Mouse (Mus musculus): ENCODE results near the gene Cd80.
"Not testable (repeated sequence)": the region's sequence is repeated elsewhere in the genome, so short reads cannot be mapped to it uniquely, and the experiment has no call there.

Cd80 gene

GRCm38 (mm10) chr16:38443721-38444464 is 11.5 kb upstream of the Cd80 start:
- H3K36me3 ChIP-seq (ENCODE audit: insufficient read depth, low read length) = peaks cover 64% of the 10 kb centered on the region
- H3K9me3 ChIP-seq (ENCODE audit: low read length) = peaks cover 45% of the 10 kb centered on the region
- peaks cover 80% of the 10 kb centered on the region for H3K4me1 ChIP-seq (replicated peaks; ENCODE audit: low read depth, low read length)
- TF ChIP-seq POU5F1 (IDR thresholded peaks at IDR 0.05; ENCODE audit: borderline replicate concordance, low read length) (no peak), NANOG (IDR thresholded peaks at IDR 0.05; ENCODE audit: borderline replicate concordance, low read length) (peak; percentile 67; the same call in 1 of the 2 replicates)
- H3K27me3 ChIP-seq (ENCODE audit: insufficient read depth, low read length) = no peaks in the 10 kb centered on the region
- H3K4me3 ChIP-seq (replicated peaks; ENCODE audit: low read length) = peak overlapping the region; percentile 80

GRCm38 (mm10) chr16:38445046-38445445 is 10.3 kb upstream of the Cd80 start:
- peak overlapping the region; percentile 80 for H3K4me3 ChIP-seq (replicated peaks; ENCODE audit: low read length)
- 0 out of 2 replicates have a peak, but pooled peaks have one; percentile 31 for TF ChIP-seq POU5F1 (IDR thresholded peaks at IDR 0.05; ENCODE audit: borderline replicate concordance, low read length)
- no peak for TF ChIP-seq CTCF (conservative IDR thresholded peaks at IDR 0.05; ENCODE audit: low read length)
- TF ChIP-seq NANOG (IDR thresholded peaks at IDR 0.05; ENCODE audit: borderline replicate concordance, low read length) = no peak
- peaks cover 90% of the 10 kb centered on the region for H3K4me1 ChIP-seq (replicated peaks; ENCODE audit: low read depth, low read length)
- peaks cover 75% of the 10 kb centered on the region for H3K36me3 ChIP-seq (ENCODE audit: insufficient read depth, low read length)
- peaks cover 45% of the 10 kb centered on the region for H3K9me3 ChIP-seq (ENCODE audit: low read length)
- H3K27me3 ChIP-seq (ENCODE audit: insufficient read depth, low read length) = no peaks in the 10 kb centered on the region

- Histone ChIP-seq H3K36me3 (ENCODE audit: insufficient read depth, low read length) (peaks cover 80% of the 10 kb centered on the region), H3K9me3 (ENCODE audit: low read length) (peaks cover 45% of the 10 kb centered on the region), H3K4me3 (replicated peaks; ENCODE audit: low read length) (peak overlapping the region; percentile 80), H3K4me1 (replicated peaks; ENCODE audit: low read depth, low read length) (peaks cover 90% of the 10 kb centered on the region), H3K27me3 (ENCODE audit: insufficient read depth, low read length) (no peaks in the 10 kb centered on the region)
- TF ChIP-seq NANOG (IDR thresholded peaks at IDR 0.05; ENCODE audit: borderline replicate concordance, low read length) (no peak), POU5F1 (IDR thresholded peaks at IDR 0.05; ENCODE audit: borderline replicate concordance, low read length) (no peak), CTCF (conservative IDR thresholded peaks at IDR 0.05; ENCODE audit: low read length) (no peak)
These were observed 9.8 kb upstream of the Cd80 start for GRCm38 (mm10) chr16:38445576-38445975.

- H3K4me3 ChIP-seq (replicated peaks; ENCODE audit: low read length) = peak overlapping the region; percentile 80
- not testable (repeated sequence) for H3K27me3 ChIP-seq (ENCODE audit: insufficient read depth, low read length)
- peaks cover 45% of the 10 kb centered on the region for H3K9me3 ChIP-seq (ENCODE audit: low read length)
- peaks cover 83% of the 10 kb centered on the region for H3K36me3 ChIP-seq (ENCODE audit: insufficient read depth, low read length)
- H3K4me1 ChIP-seq (replicated peaks; ENCODE audit: low read depth, low read length) = peaks cover 90% of the 10 kb centered on the region
These were observed 9.2 kb upstream of the Cd80 start for GRCm38 (mm10) chr16:38446141-38446540.

GRCm38 (mm10) chr16:38447366-38447765 is 8.0 kb upstream of the Cd80 start:
- Histone ChIP-seq H3K9me3 (ENCODE audit: low read length) (peaks cover 34% of the 10 kb centered on the region), H3K27me3 (ENCODE audit: insufficient read depth, low read length) (no peaks in the 10 kb centered on the region), H3K4me3 (replicated peaks; ENCODE audit: low read length) (peak overlapping the region; percentile 80), H3K36me3 (ENCODE audit: insufficient read depth, low read length) (peaks cover 78% of the 10 kb centered on the region), H3K4me1 (replicated peaks; ENCODE audit: low read depth, low read length) (peaks cover 82% of the 10 kb centered on the region)
- TF ChIP-seq POU5F1 (IDR thresholded peaks at IDR 0.05; ENCODE audit: borderline replicate concordance, low read length) = no peak
- no peak; the same call in 1 of the 2 replicates for TF ChIP-seq CTCF (conservative IDR thresholded peaks at IDR 0.05; ENCODE audit: low read length)
- no peak for TF ChIP-seq NANOG (IDR thresholded peaks at IDR 0.05; ENCODE audit: borderline replicate concordance, low read length)

GRCm38 (mm10) chr16:38448458-38448857 is 6.9 kb upstream of the Cd80 start:
- Histone ChIP-seq H3K4me3 (replicated peaks; ENCODE audit: low read length) (peak overlapping the region; percentile 80), H3K9me3 (ENCODE audit: low read length) (peaks cover 23% of the 10 kb centered on the region), H3K36me3 (ENCODE audit: insufficient read depth, low read length) (peaks cover 67% of the 10 kb centered on the region), H3K4me1 (replicated peaks; ENCODE audit: low read depth, low read length) (peaks cover 76% of the 10 kb centered on the region), H3K27me3 (ENCODE audit: insufficient read depth, low read length) (no peaks in the 10 kb centered on the region)
- TF ChIP-seq POU5F1 (IDR thresholded peaks at IDR 0.05; ENCODE audit: borderline replicate concordance, low read length) = no peak
- no peak for TF ChIP-seq NANOG (IDR thresholded peaks at IDR 0.05; ENCODE audit: borderline replicate concordance, low read length)
- no peak for TF ChIP-seq CTCF (conservative IDR thresholded peaks at IDR 0.05; ENCODE audit: low read length)

- Histone ChIP-seq H3K36me3 (ENCODE audit: insufficient read depth, low read length) (peaks cover 49% of the 10 kb centered on the region), H3K4me3 (replicated peaks; ENCODE audit: low read length) (peak overlapping the region; percentile 63), H3K9me3 (ENCODE audit: low read length) (0 out of 2 replicates have a peak, but pooled peaks cover under 1% of the 10 kb centered on the region), H3K4me1 (replicated peaks; ENCODE audit: low read depth, low read length) (peaks cover 85% of the 10 kb centered on the region), H3K27me3 (ENCODE audit: insufficient read depth, low read length) (no peaks in the 10 kb centered on the region)
- TF ChIP-seq POU5F1 (IDR thresholded peaks at IDR 0.05; ENCODE audit: borderline replicate concordance, low read length) (no peak), NANOG (IDR thresholded peaks at IDR 0.05; ENCODE audit: borderline replicate concordance, low read length) (no peak), CTCF (conservative IDR thresholded peaks at IDR 0.05; ENCODE audit: low read length) (no peak)
These were observed 4.7 kb upstream of the Cd80 start for GRCm38 (mm10) chr16:38450707-38451106.

- Histone ChIP-seq H3K4me1 (replicated peaks; ENCODE audit: low read depth, low read length) (peaks cover 83% of the 10 kb centered on the region), H3K36me3 (ENCODE audit: insufficient read depth, low read length) (peaks cover 40% of the 10 kb centered on the region), H3K27me3 (ENCODE audit: insufficient read depth, low read length) (no peaks in the 10 kb centered on the region), H3K9me3 (ENCODE audit: low read length) (no peaks in the 10 kb centered on the region), H3K4me3 (replicated peaks; ENCODE audit: low read length) (peak overlapping the region; percentile 90)
- TF ChIP-seq CTCF (conservative IDR thresholded peaks at IDR 0.05; ENCODE audit: low read length) (no peak), NANOG (IDR thresholded peaks at IDR 0.05; ENCODE audit: borderline replicate concordance, low read length) (no peak), POU5F1 (IDR thresholded peaks at IDR 0.05; ENCODE audit: borderline replicate concordance, low read length) (no peak)
These were observed 3.7 kb upstream of the Cd80 start for GRCm38 (mm10) chr16:38451421-38452205.

All from E14TG2a.4 (cell line).